Mouse (Mus musculus) midbrain, embryonic 16.5 days (tissue): ENCODE results near the gene Pkp4. TPM values are rescaled to one million over a fixed set of nuclear protein-coding genes. Genes with fewer than 3 reads are reported as not detected.

Experiments used
- ATAC-seq: fragments of 200-750 bp; cut with Nextera tagmentation; 2 replicates; pipeline ENCODE4 v1.8.0; 2017; ENCODE audit warnings: moderate TSS enrichment
- H3K27ac ChIP-seq: fragments of 300-500 bp; sonication (generic); 2 replicates; pipeline ENCODE4 v1.5.1; 2014; ENCODE audit warnings: mild to moderate bottlenecking, low read length, mixed read lengths
- H3K27me3 ChIP-seq: fragments of 300-500 bp; sonication (generic); 2 replicates; pipeline ENCODE4 v1.6.1; 2014; ENCODE audit warnings: low read depth, low read length, mixed read lengths; ENCODE audit not compliant: control insufficient read depth, insufficient read depth
- H3K36me3 ChIP-seq: fragments of 300-500 bp; sonication (generic); 2 replicates; pipeline ENCODE4 v1.6.1; 2014; ENCODE audit warnings: mild to moderate bottlenecking, low read length, moderate library complexity, mixed read lengths; ENCODE audit not compliant: control insufficient read depth, insufficient read depth
- H3K4me1 ChIP-seq: fragments of 300-500 bp; sonication (generic); 2 replicates; pipeline ENCODE4 v1.6.1; 2014; ENCODE audit warnings: mild to moderate bottlenecking, low read length, mixed read lengths; ENCODE audit not compliant: control insufficient read depth, insufficient read depth
- H3K4me2 ChIP-seq: fragments of 300-500 bp; sonication (generic); 2 replicates; pipeline ENCODE4 v1.6.1; 2014; ENCODE audit warnings: mild to moderate bottlenecking, low read length, mixed read lengths
- H3K4me3 ChIP-seq: fragments of 300-500 bp; sonication (generic); 2 replicates; pipeline ENCODE4 v1.5.1; 2014; ENCODE audit warnings: low read depth, mild to moderate bottlenecking, low read length, moderate library complexity, mixed read lengths
- H3K9ac ChIP-seq: fragments of 300-500 bp; sonication (generic); 2 replicates; pipeline ENCODE4 v1.6.1; 2014; ENCODE audit warnings: low read depth, low read length, mixed read lengths
- H3K9me3 ChIP-seq: fragments of 300-500 bp; sonication (generic); replicated peaks from 2 replicates; pipeline ENCODE4 v1.6.1; 2014; ENCODE audit warnings: mild to moderate bottlenecking, low read length, mixed read lengths; ENCODE audit not compliant: control insufficient read depth, poor library complexity, severe bottlenecking
- WGBS: fragments of 180-500 bp; shearing (Covaris S2); extraction: QIAGEN DNeasy Blood & Tissue Kit; methylation state at CpG from one replicate; pipeline ENCODE4 v1.1.7; 2014; 5-methylcytosine and 5-hydroxymethylcytosine counted together
- polyA plus RNA-seq: library from polyadenylated mRNA; unstranded; fragments of >200 nt; fragmentation: Nextera tagmentation; extraction: Ambion mirVana; gene quantifications from 2 replicates; pipeline ENCODE4 v1.2.1, GENCODE M21; 2015

Pkp4 gene
- polyA plus RNA-seq, 1 experiment from 2014 or later, result 27.1 TPM

DNA sequence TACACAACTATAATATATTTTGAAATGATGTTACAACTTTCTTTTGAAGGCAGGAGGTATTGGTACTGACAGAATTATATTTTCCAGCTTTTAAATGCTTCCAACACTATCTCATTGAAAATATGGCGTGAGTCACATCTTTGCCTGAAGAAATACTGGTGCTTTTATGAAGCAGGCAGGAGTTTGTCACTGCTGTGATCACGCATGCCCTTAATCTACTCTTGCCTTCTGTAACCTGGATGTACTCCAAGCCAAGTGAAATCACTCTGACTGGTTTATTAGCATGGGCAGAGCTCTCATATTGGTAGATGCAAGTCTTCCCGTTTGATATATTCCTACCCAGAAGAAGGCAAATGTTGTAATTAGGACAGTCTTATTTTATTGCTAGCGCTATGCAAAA is 65.7 kb downstream of the Pkp4 start:
- WGBS, result 92% methylated on average over 4 of the region's 4 CpGs
- H3K27me3 ChIP-seq, result no peaks in the 10 kb centered on the region
- no peaks in the 10 kb centered on the region for H3K4me1 ChIP-seq
- H3K27ac ChIP-seq, result no peak overlapping the region
- H3K36me3 ChIP-seq, result no peaks in the 10 kb centered on the region
- no peak for ATAC-seq
- no peaks in the 10 kb centered on the region for H3K9me3 ChIP-seq
- H3K9ac ChIP-seq, result no peak overlapping the region
- no peak overlapping the region for H3K4me3 ChIP-seq
- H3K4me2 ChIP-seq, result no peak overlapping the region

DNA sequence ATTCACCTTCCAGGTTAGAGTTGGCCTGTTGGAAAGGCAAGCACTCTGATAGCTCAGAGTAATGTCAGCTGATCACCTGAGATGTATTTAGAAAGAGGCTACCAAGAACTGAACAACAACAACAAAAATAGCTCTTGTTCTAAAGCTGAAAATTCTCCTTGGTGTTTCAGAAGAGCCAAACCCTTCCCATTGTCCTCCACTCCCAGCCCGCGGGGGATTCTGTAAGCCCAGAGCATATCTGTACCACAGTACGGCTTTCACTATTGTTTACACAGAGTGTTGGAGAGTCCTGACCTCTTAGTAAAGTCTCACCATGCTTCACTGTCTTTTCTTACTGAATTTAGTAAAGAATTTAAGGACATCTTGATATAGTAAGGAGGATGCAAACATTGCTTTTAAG is 66.4 kb downstream of the Pkp4 start:
- no peak overlapping the region for H3K4me2 ChIP-seq
- no peaks in the 10 kb centered on the region for H3K9me3 ChIP-seq
- no peaks in the 10 kb centered on the region for H3K36me3 ChIP-seq
- no peak for ATAC-seq
- 72% methylated on average over 3 of the region's 3 CpGs for WGBS
- no peaks in the 10 kb centered on the region for H3K4me1 ChIP-seq
- no peak overlapping the region for H3K9ac ChIP-seq
- H3K27ac ChIP-seq, result no peak overlapping the region
- no peak overlapping the region for H3K4me3 ChIP-seq
- no peaks in the 10 kb centered on the region for H3K27me3 ChIP-seq

DNA sequence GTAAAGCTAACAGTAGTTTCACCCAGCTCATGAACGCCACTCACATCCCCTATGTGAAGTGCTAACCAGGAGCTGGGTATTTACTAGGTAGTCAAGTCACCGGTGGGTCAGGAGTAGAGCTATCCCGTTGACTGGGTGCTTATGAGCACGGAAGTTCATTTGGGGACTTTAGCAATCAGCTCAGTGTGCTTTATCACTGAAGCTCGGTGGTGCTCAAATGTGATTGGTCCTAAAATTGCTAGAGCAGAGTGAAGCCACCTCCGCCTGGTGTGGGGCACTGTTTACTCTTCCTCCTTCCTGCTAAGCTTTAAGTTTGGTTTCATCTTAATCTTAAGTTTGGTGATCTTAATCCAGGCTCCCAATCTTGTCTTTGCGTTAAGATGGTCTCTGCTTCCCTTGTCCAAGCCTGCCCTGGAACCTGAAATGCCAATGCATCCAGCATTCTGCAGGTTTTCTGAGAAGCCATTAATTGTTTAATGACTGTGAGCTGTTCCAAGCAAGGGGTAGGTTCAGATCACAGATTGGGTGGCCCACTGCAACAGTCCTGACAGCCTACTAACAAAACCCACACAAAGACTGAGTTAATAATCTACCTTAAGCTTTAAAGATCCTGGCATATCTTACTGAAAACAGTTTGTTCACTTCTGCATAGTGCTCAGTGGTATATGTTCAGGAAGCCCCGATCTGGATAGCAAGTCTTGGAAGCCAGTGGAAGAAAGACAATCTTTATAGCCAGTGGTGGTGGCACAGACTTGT is 67.0 kb downstream of the Pkp4 start:
- ATAC-seq, result no peak
- Histone ChIP-seq H3K9me3 (no peaks in the 10 kb centered on the region), H3K4me2 (no peak overlapping the region), H3K4me1 (no peaks in the 10 kb centered on the region), H3K4me3 (no peak overlapping the region), H3K27ac (no peak overlapping the region), H3K27me3 (no peaks in the 10 kb centered on the region), H3K36me3 (no peaks in the 10 kb centered on the region), H3K9ac (no peak overlapping the region)
- WGBS, result 94% methylated on average over 8 of the region's 8 CpGs

- Histone ChIP-seq H3K27ac (no peak overlapping the region), H3K36me3 (no peaks in the 10 kb centered on the region), H3K9me3 (no peaks in the 10 kb centered on the region), H3K4me3 (no peak overlapping the region), H3K4me1 (no peaks in the 10 kb centered on the region), H3K9ac (no peak overlapping the region), H3K27me3 (no peaks in the 10 kb centered on the region), H3K4me2 (no peak overlapping the region)
- 83% methylated on average over 11 of the region's 11 CpGs for WGBS
- ATAC-seq, result no peak
These were observed 68.7 kb downstream of the Pkp4 start for GRCm38 (mm10) chr2:59229250-59229895.

GRCm38 (mm10) chr2:59230656-59231055 is 70.0 kb downstream of the Pkp4 start:
- H3K4me3 ChIP-seq, result no peak overlapping the region
- WGBS, result 27% methylated on average over 9 of the region's 9 CpGs
- no peak for ATAC-seq

GRCm38 (mm10) chr2:59231514-59231913 is 70.9 kb downstream of the Pkp4 start:
- ATAC-seq, result no peak
- Histone ChIP-seq H3K27ac (no peak overlapping the region), H3K27me3 (no peaks in the 10 kb centered on the region), H3K9ac (no peak overlapping the region), H3K4me1 (no peaks in the 10 kb centered on the region), H3K4me3 (no peak overlapping the region), H3K36me3 (no peaks in the 10 kb centered on the region), H3K9me3 (no peaks in the 10 kb centered on the region), H3K4me2 (no peak overlapping the region)
- WGBS, result 88% methylated on average over 5 of the region's 5 CpGs

More at GRCm38 (mm10) chr2:59230656-59231055, 70.0 kb downstream of the Pkp4 start:
- Histone ChIP-seq H3K27ac (no peak overlapping the region), H3K36me3 (no peaks in the 10 kb centered on the region), H3K9ac (no peak overlapping the region), H3K4me1 (no peaks in the 10 kb centered on the region), H3K9me3 (no peaks in the 10 kb centered on the region), H3K27me3 (no peaks in the 10 kb centered on the region), H3K4me2 (no peak overlapping the region)

- no peaks in the 10 kb centered on the region for H3K4me1 ChIP-seq
These were observed 72.8 kb downstream of the Pkp4 start for GRCm38 (mm10) chr2:59233294-59233923.

GRCm38 (mm10) chr2:59233936-59234335 is 73.3 kb downstream of the Pkp4 start:
- Histone ChIP-seq H3K4me2 (no peak overlapping the region), H3K27me3 (no peaks in the 10 kb centered on the region), H3K9ac (no peak overlapping the region), H3K4me3 (no peak overlapping the region), H3K27ac (no peak overlapping the region), H3K4me1 (no peaks in the 10 kb centered on the region), H3K9me3 (no peaks in the 10 kb centered on the region), H3K36me3 (no peaks in the 10 kb centered on the region)
- WGBS, result 88% methylated on average over 5 of the region's 5 CpGs
- ATAC-seq, result no peak

More at GRCm38 (mm10) chr2:59233294-59233923, 72.8 kb downstream of the Pkp4 start:
- ATAC-seq, result no peak
- no peak overlapping the region for H3K27ac ChIP-seq
- no peaks in the 10 kb centered on the region for H3K9me3 ChIP-seq
- no peaks in the 10 kb centered on the region for H3K27me3 ChIP-seq
- H3K4me3 ChIP-seq, result no peak overlapping the region
- no peaks in the 10 kb centered on the region for H3K36me3 ChIP-seq
- H3K4me2 ChIP-seq, result no peak overlapping the region
- no peak overlapping the region for H3K9ac ChIP-seq
- whole genome bisulfite sequencing, result 90% methylated on average over 13 of the region's 13 CpGs

DNA sequence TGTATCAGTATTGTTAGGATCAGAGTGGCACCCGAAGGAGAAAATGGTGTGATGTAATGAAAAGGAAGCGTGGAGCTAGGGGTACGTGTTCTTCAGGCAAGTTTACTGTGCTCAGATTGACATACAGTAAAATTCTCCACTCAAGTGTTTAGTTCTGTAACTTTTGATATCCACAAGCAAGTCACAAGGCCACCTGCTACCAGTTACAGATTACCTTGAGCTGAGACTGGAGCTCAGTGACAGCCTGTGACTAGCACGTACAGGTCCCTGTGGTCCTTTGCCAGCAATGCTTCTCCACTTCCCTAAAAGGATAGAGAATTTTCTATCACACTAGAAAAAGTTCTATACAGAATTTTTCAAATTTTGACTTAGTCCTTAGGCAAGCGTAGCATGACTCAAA is 73.9 kb downstream of the Pkp4 start:
- Histone ChIP-seq H3K9ac (no peak overlapping the region), H3K36me3 (no peaks in the 10 kb centered on the region), H3K9me3 (no peaks in the 10 kb centered on the region), H3K4me2 (no peak overlapping the region), H3K4me1 (no peaks in the 10 kb centered on the region), H3K4me3 (no peak overlapping the region), H3K27ac (no peak overlapping the region), H3K27me3 (no peaks in the 10 kb centered on the region)
- WGBS, result 96% methylated on average over 5 of the region's 5 CpGs
- no peak for ATAC-seq
